Mouse (Mus musculus) MEL (cell line): ENCODE data around the gene Pfkfb4.

Experiments
- BHLHE40 ChIP-seq: IDR thresholded peaks from 2 replicates; pipeline ENCODE4 v1.6.1; 2012; ENCODE audit warnings: low read depth, mild to moderate bottlenecking, inconsistent platforms, low read length, improper control_type of control experiment, borderline replicate concordance
- CTCF ChIP-seq, 3 experiments: IDR thresholded peaks in 2 of 3; conservative IDR thresholded peaks in 1 of 3; 2 replicates each; pipeline ENCODE4 v1.5.1; 2011 to 2012; ENCODE audit warnings: low read length in 3 of 3, low read depth in 2 of 3, mild to moderate bottlenecking in 2 of 3, improper control_type of control experiment in 1 of 3, inconsistent platforms in 1 of 3, mixed read lengths in 1 of 3, moderate library complexity in 1 of 3; ENCODE audit not compliant: control insufficient read depth in 1 of 3, insufficient read depth in 1 of 3, poor library complexity in 1 of 3, severe bottlenecking in 1 of 3
- EP300 ChIP-seq, 2 experiments: IDR thresholded peaks; 2 replicates each; pipeline ENCODE4 v1.6.1; 2011; ENCODE audit warnings: improper control_type of control experiment in 2 of 2, low read length in 2 of 2, low read depth in 1 of 2, mild to moderate bottlenecking in 1 of 2
- ETS1 ChIP-seq: IDR thresholded peaks from 2 replicates; pipeline ENCODE4 v1.6.1; 2012; ENCODE audit warnings: low read depth, mild to moderate bottlenecking, inconsistent platforms, low read length, improper control_type of control experiment, moderate library complexity
- HCFC1 ChIP-seq: IDR thresholded peaks from 2 replicates; pipeline ENCODE4 v1.6.1; 2012; ENCODE audit warnings: low read depth, mild to moderate bottlenecking, inconsistent platforms, low read length, improper control_type of control experiment, moderate library complexity
- JUND ChIP-seq: IDR thresholded peaks from 2 replicates; pipeline ENCODE4 v1.6.1; 2011; ENCODE audit warnings: low read depth, mild to moderate bottlenecking, improper control_type of control experiment, low read length
- MAFK ChIP-seq: IDR thresholded peaks from 2 replicates; pipeline ENCODE4 v1.6.1; 2011; ENCODE audit warnings: low read depth, mild to moderate bottlenecking, low read length, improper control_type of control experiment, borderline replicate concordance
- NELFE ChIP-seq: IDR thresholded peaks from 2 replicates; pipeline ENCODE4 v1.6.1; 2011; ENCODE audit warnings: low read depth, low read length, improper control_type of control experiment
- POLR2A ChIP-seq, 2 experiments: IDR thresholded peaks; 2 replicates each; pipeline ENCODE4 v1.6.1; 2011 to 2012; ENCODE audit warnings: low read length in 2 of 2, mild to moderate bottlenecking in 2 of 2, control low read depth in 1 of 2, improper control_type of control experiment in 1 of 2, low read depth in 1 of 2, moderate library complexity in 1 of 2; ENCODE audit not compliant: control insufficient read depth in 1 of 2, insufficient read depth in 1 of 2, poor library complexity in 1 of 2
- POLR2AphosphoS2 ChIP-seq: IDR thresholded peaks from 2 replicates; pipeline ENCODE4 v1.6.1; 2011; ENCODE audit warnings: low read length, improper control_type of control experiment
- POLR2AphosphoS5 ChIP-seq: IDR thresholded peaks from 2 replicates; pipeline ENCODE4 v1.6.1; 2012; ENCODE audit warnings: low read depth, borderline replicate concordance, mild to moderate bottlenecking, inconsistent platforms, low read length, moderate library complexity, mixed read lengths
- UBTF ChIP-seq: IDR thresholded peaks from 2 replicates; pipeline ENCODE4 v1.6.1; 2012; ENCODE audit warnings: low read depth, mild to moderate bottlenecking, inconsistent platforms, low read length, improper control_type of control experiment, moderate library complexity, borderline replicate concordance; ENCODE audit not compliant: insufficient read depth
- ZMIZ1 ChIP-seq: IDR thresholded peaks from 2 replicates; pipeline ENCODE4 v1.6.1; 2012; ENCODE audit warnings: low read depth, mild to moderate bottlenecking, inconsistent platforms, low read length, improper control_type of control experiment, moderate library complexity

DNA sequence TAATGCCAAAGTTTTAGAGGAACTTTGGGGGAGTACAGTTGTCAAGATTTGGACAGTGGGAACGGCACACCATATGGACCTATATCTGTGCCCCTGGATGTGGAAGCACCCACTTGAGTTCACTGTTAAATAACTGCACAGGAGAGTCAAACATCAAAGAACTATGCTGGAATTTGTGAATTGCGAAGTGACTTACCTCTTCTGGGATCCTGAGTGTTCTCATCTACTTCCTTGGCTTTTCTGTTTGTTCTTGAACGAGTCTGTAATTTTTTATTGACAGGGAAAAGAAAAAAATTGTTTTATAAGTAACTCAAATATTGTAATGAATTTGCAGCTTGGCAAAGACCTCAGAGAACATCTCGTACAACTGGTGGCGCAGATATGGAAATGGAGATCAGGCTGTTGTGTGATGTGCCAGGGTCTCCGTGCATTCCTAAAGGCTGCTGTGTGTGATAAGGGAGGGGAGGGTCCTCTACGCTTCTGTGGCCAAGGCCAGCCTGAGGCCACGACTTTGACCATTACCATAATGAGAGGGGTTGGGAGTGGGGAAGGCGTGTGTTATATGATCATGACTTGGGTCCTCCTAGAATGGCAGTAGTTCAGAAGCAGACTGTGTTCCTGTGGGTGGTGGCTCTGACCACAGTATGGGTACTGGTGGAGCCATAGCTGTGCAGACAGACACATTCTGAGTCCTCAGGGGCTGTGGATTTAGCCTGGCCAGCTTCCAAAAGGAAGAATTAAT lies 1.2 kb downstream of the Pfkfb4 start:
- TF ChIP-seq EP300 (IDR thresholded peaks at IDR 0.05; ENCODE audit: low read depth in 1 of 2, low read length in 2 of 2) = no peak
- TF ChIP-seq POLR2A (IDR thresholded peaks at IDR 0.05; ENCODE audit: control insufficient read depth in 1 of 2, insufficient read depth in 1 of 2, low read depth in 1 of 2, low read length in 2 of 2, poor library complexity in 1 of 2) = no peak
- TF ChIP-seq CTCF (IDR thresholded peaks at IDR 0.05 in 2 of 3, conservative IDR thresholded peaks at IDR 0.05 in 1 of 3; ENCODE audit: control insufficient read depth in 1 of 3, insufficient read depth in 1 of 3, low read depth in 2 of 3, low read length in 3 of 3, poor library complexity in 1 of 3, severe bottlenecking in 1 of 3) = no peak
- no peak for TF ChIP-seq UBTF
- no peak for TF ChIP-seq POLR2AphosphoS2
- TF ChIP-seq MAFK = no peak
- TF ChIP-seq NELFE = no peak
- no peak for TF ChIP-seq POLR2AphosphoS5
- no peak for TF ChIP-seq JUND
- TF ChIP-seq ZMIZ1 = no peak
- TF ChIP-seq BHLHE40 = no peak
- no peak for TF ChIP-seq ETS1
- no peak for TF ChIP-seq HCFC1
